Mouse (Mus musculus) left cerebral cortex, postnatal 25 days (tissue): ENCODE results near the gene Lrp5. TPM values are rescaled to one million over a fixed set of nuclear protein-coding genes. Genes with fewer than 3 reads are reported as not detected.

Source experiments
- DNase-seq, 2 experiments: peaks; one replicate each; pipeline ENCODE4 v3.0.0; 2022; ENCODE audit warnings: low spot score in 2 of 2, mixed read lengths in 1 of 2
- intact Hi-C: fragments of 180-260 bp; cut with DNase I; formaldehyde crosslinking; loops from one replicate; pipeline ENCODE4 v1.15.1; 2025
- total RNA-seq, 2 experiments: library from RNA; stranded (reverse); gene quantifications; 2 replicates each; pipeline ENCODE4 v1.2.3; 2021

The Lrp5 gene
- total RNA-seq, 2 experiments from 2014 or later, result 9.1 to 10.0 TPM

- intact Hi-C loops, result no loop called here
- no peak for DNase-seq
Observed at GRCm38 (mm10) chr19:3537658-3538057, 148.7 kb downstream of the Lrp5 start.

GRCm38 (mm10) chr19:3534945-3535344 lies 151.4 kb downstream of the Lrp5 start:
- no peak for DNase-seq
- intact Hi-C loops, result loop anchor here (5.0 kb wide), 1 partner anchor 37 kb away; no protein-coding TSS in a partner anchor

Other genes starting within 250 kb of the Lrp5 start
- gene Ppp6r3, start 110.8 kb downstream of the Lrp5 start, total RNA-seq, result 10 to 100 TPM; 79.2 to 80.9 TPM
- gene 1810055G02Rik, start 21.7 kb upstream of the Lrp5 start, total RNA-seq, result 10 to 100 TPM; 35.1 TPM
- 10 to 100 TPM; 50.7 to 52.3 TPM for gene Kmt5b, start 80.9 kb upstream of the Lrp5 start, total RNA-seq
- gene Chka, start 165.2 kb upstream of the Lrp5 start, total RNA-seq, result 10 to 100 TPM; 82.8 to 93.7 TPM
- 10 to 100 TPM; 15.3 to 16.4 TPM for gene Tcirg1, start 220.6 kb upstream of the Lrp5 start, total RNA-seq
- gene Ndufs8, start 226.2 kb upstream of the Lrp5 start, total RNA-seq, result 100 to 1,000 TPM; 124 to 137 TPM
- 1 to 10 TPM; 2.2 to 2.4 TPM for gene Aldh3b1, start 243.2 kb upstream of the Lrp5 start, total RNA-seq
- 10 to 100 TPM; 14.1 to 16.1 TPM for gene Unc93b1, start 248.6 kb upstream of the Lrp5 start, total RNA-seq